Mouse (Mus musculus): ENCODE results near the gene Cpxm1. TPM values are rescaled to one million over a fixed set of nuclear protein-coding genes. Genes with fewer than 3 reads are reported as not detected.
"Not testable (repeated sequence)": the region's sequence is repeated elsewhere in the genome, so short reads cannot be mapped to it uniquely, and the experiment has no call there.

Gene Cpxm1
- polyA plus RNA-seq, 1 experiment, result 15.0 TPM

GRCm38 (mm10) chr2:130386212-130386611, 11.2 kb downstream of the Cpxm1 start:
- no peaks in the 10 kb centered on the region for H3K4me1 ChIP-seq (ENCODE audit: control insufficient read depth, insufficient read depth, low read length)
- H3K36me3 ChIP-seq (ENCODE audit: control insufficient read depth, insufficient read depth, low read length), result no peaks in the 10 kb centered on the region
- TF ChIP-seq POLR2A (IDR thresholded peaks at IDR 0.05; ENCODE audit: low read depth, low read length), result no peak
- TF ChIP-seq CTCF (conservative IDR thresholded peaks at IDR 0.05; ENCODE audit: insufficient read depth, insufficient read length, low read depth, low read length), result no peak
- no peaks in the 10 kb centered on the region for H3K27me3 ChIP-seq (replicated peaks; ENCODE audit: control insufficient read depth, insufficient read depth, low read length)
- DNase-seq, result no peak
- H3K27ac ChIP-seq (ENCODE audit: insufficient read depth, low read depth, low read length), result no peak overlapping the region
- H3K4me3 ChIP-seq (ENCODE audit: insufficient read depth, low read depth, low read length), result no peak overlapping the region
- WGBS, result 48% methylated on average over 1 of the region's 1 CpGs

- DNase-seq, result no peak
- Histone ChIP-seq H3K27ac (ENCODE audit: insufficient read depth, low read depth, low read length) (no peak overlapping the region), H3K27me3 (replicated peaks; ENCODE audit: control insufficient read depth, insufficient read depth, low read length) (no peaks in the 10 kb centered on the region), H3K4me3 (ENCODE audit: insufficient read depth, low read depth, low read length) (no peak overlapping the region), H3K4me1 (ENCODE audit: control insufficient read depth, insufficient read depth, low read length) (no peaks in the 10 kb centered on the region), H3K36me3 (ENCODE audit: control insufficient read depth, insufficient read depth, low read length) (no peaks in the 10 kb centered on the region)
- WGBS, result 47% methylated on average over 6 of the region's 6 CpGs
- TF ChIP-seq CTCF (conservative IDR thresholded peaks at IDR 0.05; ENCODE audit: insufficient read depth, insufficient read length, low read depth, low read length) (no peak), POLR2A (IDR thresholded peaks at IDR 0.05; ENCODE audit: low read depth, low read length) (no peak)
Measured at GRCm38 (mm10) chr2:130383895-130384294, 13.5 kb downstream of the Cpxm1 start.

- no peak for TF ChIP-seq CTCF (conservative IDR thresholded peaks at IDR 0.05; ENCODE audit: insufficient read depth, insufficient read length, low read depth, low read length)
- no peak for TF ChIP-seq POLR2A (IDR thresholded peaks at IDR 0.05; ENCODE audit: low read depth, low read length)
- no peak overlapping the region for H3K27ac ChIP-seq (ENCODE audit: insufficient read depth, low read depth, low read length)
- WGBS, result 42% methylated on average over 3 of the region's 3 CpGs
Measured at GRCm38 (mm10) chr2:130383205-130383604, 14.2 kb downstream of the Cpxm1 start.

DNA sequence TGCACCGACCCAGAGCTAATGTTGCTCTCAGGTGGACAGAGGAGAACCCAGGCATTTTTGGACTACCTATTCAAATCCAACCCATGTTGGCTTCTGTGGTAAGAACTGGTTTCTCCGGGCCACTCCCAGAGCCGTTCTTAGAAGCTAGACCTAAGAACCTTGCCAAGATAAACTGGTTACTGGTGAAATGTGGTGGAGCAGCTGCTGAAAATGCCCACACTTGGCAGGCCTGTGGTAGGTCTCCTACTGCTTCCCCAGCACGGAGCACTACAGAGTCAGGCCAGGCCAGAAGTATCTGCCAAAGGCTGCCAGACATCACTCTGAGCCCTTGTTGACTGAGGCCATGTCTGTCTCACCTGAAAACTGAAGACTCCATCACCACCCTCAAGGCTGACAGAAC, 22.4 kb downstream of the Cpxm1 start:
- H3K4me1 ChIP-seq (ENCODE audit: control insufficient read depth, insufficient read depth, low read length), result no peaks in the 10 kb centered on the region
- WGBS, result 70% methylated on average over 4 of the region's 4 CpGs
- no peak overlapping the region for H3K27ac ChIP-seq (ENCODE audit: insufficient read depth, low read depth, low read length)
- no peaks in the 10 kb centered on the region for H3K27me3 ChIP-seq (replicated peaks; ENCODE audit: control insufficient read depth, insufficient read depth, low read length)
- DNase-seq, result no peak
- TF ChIP-seq CTCF (conservative IDR thresholded peaks at IDR 0.05; ENCODE audit: insufficient read depth, insufficient read length, low read depth, low read length) (no peak), POLR2A (IDR thresholded peaks at IDR 0.05; ENCODE audit: low read depth, low read length) (no peak)
- no peaks in the 10 kb centered on the region for H3K36me3 ChIP-seq (ENCODE audit: control insufficient read depth, insufficient read depth, low read length)
- H3K4me3 ChIP-seq (ENCODE audit: insufficient read depth, low read depth, low read length), result no peak overlapping the region

More at GRCm38 (mm10) chr2:130383205-130383604, 14.2 kb downstream of the Cpxm1 start:
- no peak overlapping the region for H3K4me3 ChIP-seq (ENCODE audit: insufficient read depth, low read depth, low read length)
- no peaks in the 10 kb centered on the region for H3K36me3 ChIP-seq (ENCODE audit: control insufficient read depth, insufficient read depth, low read length)
- no peak for DNase-seq
- H3K4me1 ChIP-seq (ENCODE audit: control insufficient read depth, insufficient read depth, low read length), result no peaks in the 10 kb centered on the region
- H3K27me3 ChIP-seq (replicated peaks; ENCODE audit: control insufficient read depth, insufficient read depth, low read length), result no peaks in the 10 kb centered on the region

GRCm38 (mm10) chr2:130373026-130373425, 24.3 kb downstream of the Cpxm1 start:
- 14% methylated on average over 1 of the region's 1 CpGs for WGBS
- H3K27ac ChIP-seq (ENCODE audit: insufficient read depth, low read depth, low read length); H3K4me1 ChIP-seq (ENCODE audit: control insufficient read depth, insufficient read depth, low read length); H3K27me3 ChIP-seq (replicated peaks; ENCODE audit: control insufficient read depth, insufficient read depth, low read length); H3K4me3 ChIP-seq (ENCODE audit: insufficient read depth, low read depth, low read length); DNase-seq; H3K36me3 ChIP-seq (ENCODE audit: control insufficient read depth, insufficient read depth, low read length): not testable (repeated sequence)

GRCm38 (mm10) chr2:130367386-130367785, 30.0 kb downstream of the Cpxm1 start:
- DNase-seq, result no peak
- TF ChIP-seq POLR2A (IDR thresholded peaks at IDR 0.05; ENCODE audit: low read depth, low read length) (no peak), CTCF (conservative IDR thresholded peaks at IDR 0.05; ENCODE audit: insufficient read depth, insufficient read length, low read depth, low read length) (no peak)
- H3K4me3 ChIP-seq (ENCODE audit: insufficient read depth, low read depth, low read length), result no peak overlapping the region
- 65% methylated on average over 4 of the region's 4 CpGs for WGBS
- H3K36me3 ChIP-seq (ENCODE audit: control insufficient read depth, insufficient read depth, low read length), result no peaks in the 10 kb centered on the region
- H3K27me3 ChIP-seq (replicated peaks; ENCODE audit: control insufficient read depth, insufficient read depth, low read length), result no peaks in the 10 kb centered on the region
- H3K4me1 ChIP-seq (ENCODE audit: control insufficient read depth, insufficient read depth, low read length), result no peaks in the 10 kb centered on the region
- no peak overlapping the region for H3K27ac ChIP-seq (ENCODE audit: insufficient read depth, low read depth, low read length)

GRCm38 (mm10) chr2:130365211-130366094, 31.9 kb downstream of the Cpxm1 start:
- Histone ChIP-seq H3K4me3 (ENCODE audit: insufficient read depth, low read depth, low read length) (no peak overlapping the region), H3K36me3 (ENCODE audit: control insufficient read depth, insufficient read depth, low read length) (no peaks in the 10 kb centered on the region), H3K4me1 (ENCODE audit: control insufficient read depth, insufficient read depth, low read length) (no peaks in the 10 kb centered on the region), H3K27me3 (replicated peaks; ENCODE audit: control insufficient read depth, insufficient read depth, low read length) (no peaks in the 10 kb centered on the region), H3K27ac (ENCODE audit: insufficient read depth, low read depth, low read length) (no peak overlapping the region)
- 9% methylated on average over 30 of the region's 30 CpGs for WGBS
- TF ChIP-seq POLR2A (IDR thresholded peaks at IDR 0.05; ENCODE audit: low read depth, low read length) (no peak), CTCF (conservative IDR thresholded peaks at IDR 0.05; ENCODE audit: insufficient read depth, insufficient read length, low read depth, low read length) (no peak)
- no peak for DNase-seq

All from kidney, adult 2 months (tissue).